Mouse (Mus musculus) kidney, adult 9 months (tissue): Measurements from ENCODE around the gene Zfp444.
"Not testable (repeated sequence)": the region's sequence is repeated elsewhere in the genome, so short reads cannot be mapped to it uniquely, and the experiment has no call there.

Experiments used
- DNase-seq: peaks from one replicate; pipeline ENCODE4 v3.0.0; 2022

Gene Zfp444

DNA sequence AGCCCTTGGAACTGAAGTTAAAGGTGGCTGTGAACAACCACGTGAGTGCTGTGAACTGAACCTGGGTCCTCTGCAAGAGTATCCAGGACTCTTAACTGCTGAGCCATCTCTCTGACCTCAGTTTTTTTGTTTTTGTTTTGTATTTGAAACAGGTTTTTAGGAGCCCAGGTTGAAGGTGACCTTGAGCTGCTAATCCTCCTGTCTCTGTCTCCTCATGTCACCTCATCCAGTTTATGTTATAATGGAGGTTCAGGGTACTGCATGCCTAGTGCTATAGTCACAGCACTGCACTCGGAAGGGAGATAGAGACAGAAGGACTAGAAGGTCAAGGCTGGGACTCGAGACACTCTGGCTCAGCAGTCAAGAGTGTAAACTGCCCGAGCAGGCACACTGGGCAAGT, 9.9 kb upstream of the Zfp444 start:
- no peak for DNase-seq

GRCm38 (mm10) chr7:6164671-6165070, 7.4 kb upstream of the Zfp444 start:
- no peak for DNase-seq

GRCm38 (mm10) chr7:6169403-6169802, 2.6 kb upstream of the Zfp444 start:
- DNase-seq, result peak; percentile 92

GRCm38 (mm10) chr7:6170391-6170790, 1.6 kb upstream of the Zfp444 start:
- no peak for DNase-seq

- DNase-seq, result no peak
Measured at GRCm38 (mm10) chr7:6170871-6171270, 1.2 kb upstream of the Zfp444 start.

- DNase-seq, result peak; percentile 89
Measured at GRCm38 (mm10) chr7:6171444-6172005, 501 bp upstream of the Zfp444 start.

DNA sequence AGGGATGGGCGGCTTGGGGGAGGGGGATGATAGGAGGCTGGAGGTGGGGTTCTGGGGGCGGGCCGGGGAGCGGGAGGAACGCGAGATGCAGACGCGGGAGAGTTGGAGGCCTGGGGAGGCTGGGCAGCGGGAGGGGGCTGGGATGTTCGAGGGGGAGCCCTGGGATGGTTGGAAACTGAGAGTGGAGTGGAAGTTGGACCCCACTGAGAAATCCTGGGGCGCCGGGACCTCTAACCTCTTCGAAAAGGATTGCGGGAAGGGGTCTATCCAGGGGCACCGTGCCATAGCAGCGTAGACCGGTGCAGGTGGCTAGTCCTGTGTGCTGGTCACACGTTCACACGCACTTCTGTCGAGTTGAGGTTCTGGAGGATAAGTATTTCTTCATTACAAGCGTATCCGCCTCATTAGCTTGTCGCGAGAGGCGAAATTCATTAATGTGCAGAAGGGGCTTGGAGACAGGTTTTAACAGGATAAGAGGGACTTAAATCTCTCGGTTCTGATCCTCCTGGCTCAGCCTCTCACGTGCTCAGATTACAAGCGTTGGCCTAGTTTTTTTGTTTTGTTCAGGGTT, 733 bp downstream of the Zfp444 start:
- DNase-seq, result no peak

DNA sequence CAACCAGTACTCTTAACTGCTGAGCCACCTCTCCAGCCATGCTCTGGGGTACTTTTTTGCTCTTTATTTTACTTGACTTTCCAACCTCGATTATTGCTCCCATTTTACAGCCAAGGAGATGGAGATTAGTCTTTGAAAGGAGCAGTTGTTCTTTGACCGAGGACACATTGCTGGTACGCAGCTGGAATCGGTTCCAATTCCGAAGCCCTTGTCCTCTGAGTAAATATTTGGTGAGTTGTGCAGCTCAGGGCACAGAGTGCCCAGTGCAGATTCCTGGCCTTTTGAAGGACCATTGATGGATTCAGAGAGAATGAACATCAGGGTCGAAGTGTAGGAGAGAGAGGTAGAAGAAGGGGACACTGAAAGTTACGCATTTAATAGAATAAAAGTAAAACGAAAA, 1.8 kb downstream of the Zfp444 start:
- peak; percentile 87 for DNase-seq

DNA sequence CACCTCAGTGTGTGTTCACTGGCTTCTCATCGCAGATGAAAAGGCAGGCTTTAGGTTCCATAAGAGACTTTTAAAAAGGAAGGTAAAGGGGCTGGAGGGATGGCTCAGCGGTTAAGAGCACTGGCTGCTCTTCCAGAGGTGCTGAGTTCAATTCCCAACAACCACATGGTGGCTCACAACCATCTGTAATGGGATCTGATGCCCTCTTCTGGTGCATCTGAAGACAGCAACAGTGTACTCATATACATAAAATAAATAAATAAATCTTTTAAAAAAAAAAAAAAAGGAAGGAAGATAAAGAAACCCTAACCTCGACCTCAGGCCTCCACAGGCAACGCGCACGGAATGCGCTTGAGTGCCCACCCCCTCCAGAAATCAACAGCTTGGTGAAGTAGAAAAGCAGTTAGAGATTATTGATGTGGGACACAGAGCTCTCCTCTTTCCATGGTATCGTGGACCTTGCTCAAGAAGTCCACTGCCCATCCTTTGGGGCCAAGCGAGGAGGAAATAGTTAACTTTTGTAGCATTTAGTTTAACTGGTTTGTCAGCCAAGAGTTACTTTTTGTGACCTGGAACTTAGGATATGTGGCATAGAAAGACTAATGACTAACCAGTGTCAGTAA, 2.5 kb downstream of the Zfp444 start:
- DNase-seq, result peak; percentile 90

- DNase-seq, result no peak
Measured at GRCm38 (mm10) chr7:6179013-6179412, 7.0 kb downstream of the Zfp444 start.

- DNase-seq, result no peak
Measured at GRCm38 (mm10) chr7:6182882-6183281, 10.9 kb downstream of the Zfp444 start.

DNA sequence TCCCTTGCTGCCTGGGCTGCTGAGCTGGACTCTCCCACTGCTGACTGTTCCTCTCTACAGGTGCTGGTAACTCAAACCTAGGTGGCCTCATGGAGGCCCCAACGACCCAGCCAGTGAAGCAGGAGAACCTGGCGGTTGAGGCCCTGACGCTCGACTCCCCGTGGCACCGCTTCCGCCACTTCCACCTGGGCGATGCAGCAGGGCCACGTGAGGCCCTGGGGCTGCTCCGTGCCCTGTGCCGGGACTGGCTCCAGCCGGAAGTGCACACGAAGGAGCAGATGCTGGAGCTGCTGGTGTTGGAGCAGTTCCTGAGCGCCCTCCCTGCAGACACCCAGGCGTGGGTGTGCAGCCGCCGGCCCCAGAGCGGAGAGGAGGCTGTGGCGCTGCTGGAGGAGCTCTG, 11.8 kb downstream of the Zfp444 start:
- peak; percentile 80 for DNase-seq

DNA sequence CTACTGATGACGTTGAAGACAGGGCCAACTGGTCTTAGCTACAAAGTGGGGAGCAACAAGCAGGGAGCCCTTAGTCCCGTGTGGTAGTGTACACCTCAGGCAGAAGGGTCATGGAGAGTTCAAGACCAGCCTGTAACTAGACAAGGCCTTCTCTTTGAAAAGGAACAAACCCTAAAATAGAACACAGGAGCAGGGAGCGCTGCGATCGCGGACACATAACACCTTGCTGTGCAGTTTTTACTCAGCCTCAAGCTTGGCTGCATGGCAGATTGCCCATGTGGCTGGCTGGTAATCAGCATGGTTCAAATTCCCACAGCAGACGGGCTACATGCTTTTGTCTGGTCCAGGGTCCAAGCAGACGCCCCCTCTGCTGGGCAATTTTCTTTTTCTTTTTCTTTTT, 12.5 kb downstream of the Zfp444 start:
- DNase-seq, result peak; percentile 86

- no peak for DNase-seq
Measured at GRCm38 (mm10) chr7:6185391-6185790, 13.4 kb downstream of the Zfp444 start.

DNA sequence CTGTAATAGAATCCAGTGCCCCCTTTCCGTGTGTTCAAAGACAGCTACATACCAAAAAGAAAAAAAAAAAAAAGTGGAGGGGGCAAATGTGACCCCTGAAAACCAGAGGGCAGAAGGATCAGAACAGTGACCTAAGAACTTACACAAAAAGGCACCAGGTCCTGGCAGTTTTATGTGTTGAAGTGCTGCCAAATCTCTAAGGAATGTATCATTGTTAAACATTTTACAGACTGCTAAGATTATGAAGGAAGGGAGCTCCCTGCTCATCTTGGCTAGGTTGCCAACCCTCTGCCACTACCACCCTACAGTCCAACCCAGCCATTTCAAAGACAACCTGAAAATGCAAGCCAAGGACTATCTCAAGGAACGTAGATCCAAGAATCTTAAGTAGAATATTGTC, 14.2 kb downstream of the Zfp444 start:
- peak; percentile 77 for DNase-seq

GRCm38 (mm10) chr7:6186756-6187155, 14.7 kb downstream of the Zfp444 start:
- peak; percentile 55 for DNase-seq

GRCm38 (mm10) chr7:6189542-6189941, 17.5 kb downstream of the Zfp444 start:
- peak; percentile 62 for DNase-seq

GRCm38 (mm10) chr7:6191376-6191775, 19.4 kb downstream of the Zfp444 start:
- peak; percentile 88 for DNase-seq

DNA sequence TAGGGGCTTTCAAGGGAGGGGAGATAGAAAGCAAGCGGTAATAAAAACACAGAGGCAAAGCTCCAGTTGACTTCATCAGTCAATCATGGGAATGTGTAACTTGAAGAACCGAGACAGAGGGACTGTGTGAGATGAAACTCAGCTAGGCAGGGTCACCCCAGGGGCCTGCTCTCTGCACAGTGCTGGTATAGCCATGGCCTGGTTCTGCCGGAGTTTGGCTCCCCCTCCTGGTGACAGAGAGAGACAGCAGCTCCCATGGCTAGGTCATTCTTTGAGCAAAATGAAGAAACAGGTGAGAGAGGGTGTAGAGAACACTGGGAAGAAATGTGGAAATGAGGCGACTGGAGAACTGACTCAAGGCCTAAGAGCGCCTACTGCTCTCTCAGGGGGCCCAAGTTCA, 22.1 kb downstream of the Zfp444 start:
- peak; percentile 67 for DNase-seq

- no peak for DNase-seq
Measured at GRCm38 (mm10) chr7:6195777-6196176, 23.8 kb downstream of the Zfp444 start.

GRCm38 (mm10) chr7:6196790-6197189, 24.8 kb downstream of the Zfp444 start, which contains the start of gene Galp:
TSS of gene Galp (plus strand) at chr7:6197090.
- no peak for DNase-seq

- no peak for DNase-seq
Measured at GRCm38 (mm10) chr7:6204200-6204599, 32.2 kb downstream of the Zfp444 start.

GRCm38 (mm10) chr7:6213144-6213543, 41.1 kb downstream of the Zfp444 start:
- peak; percentile 59 for DNase-seq

DNA sequence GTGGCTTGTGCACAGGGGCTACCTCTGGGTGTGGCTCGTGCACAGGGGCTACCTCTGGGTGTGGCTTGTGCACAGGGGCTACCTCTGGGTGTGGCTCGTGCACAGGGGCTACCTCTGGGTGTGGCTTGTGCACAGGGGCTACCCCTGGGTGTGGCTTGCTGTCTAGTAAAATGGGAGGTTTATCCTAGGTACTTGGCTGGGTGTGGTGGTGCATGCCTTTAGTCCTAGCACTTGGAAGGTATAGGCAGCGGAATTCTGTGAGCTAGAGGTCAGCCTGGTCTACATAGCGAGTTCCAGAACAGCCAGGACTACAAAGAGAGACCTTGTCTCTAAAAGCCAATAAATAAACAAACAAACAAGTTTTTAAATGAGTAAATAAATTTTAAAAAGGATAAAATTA, 42.7 kb downstream of the Zfp444 start:
- not testable (repeated sequence) for DNase-seq

GRCm38 (mm10) chr7:6220147-6220546, 48.1 kb downstream of the Zfp444 start:
- DNase-seq, result no peak
